Mouse (Mus musculus) frontal cortex, postnatal 25 days (tissue): Measurements from ENCODE around the gene Zc3h12a.
A peak's percentile ranks its signal among the peaks of the same experiment; 100 is the strongest.

ENCODE experiments used
- DNase-seq, 2 experiments: peaks; one replicate each; pipeline ENCODE4 v3.0.0; 2022; ENCODE audit warnings: low spot score in 2 of 2

The Zc3h12a gene

GRCm38 (mm10) chr4:125115081-125115480 lies 12.6 kb downstream of the Zc3h12a start:
- no peak for DNase-seq

DNA sequence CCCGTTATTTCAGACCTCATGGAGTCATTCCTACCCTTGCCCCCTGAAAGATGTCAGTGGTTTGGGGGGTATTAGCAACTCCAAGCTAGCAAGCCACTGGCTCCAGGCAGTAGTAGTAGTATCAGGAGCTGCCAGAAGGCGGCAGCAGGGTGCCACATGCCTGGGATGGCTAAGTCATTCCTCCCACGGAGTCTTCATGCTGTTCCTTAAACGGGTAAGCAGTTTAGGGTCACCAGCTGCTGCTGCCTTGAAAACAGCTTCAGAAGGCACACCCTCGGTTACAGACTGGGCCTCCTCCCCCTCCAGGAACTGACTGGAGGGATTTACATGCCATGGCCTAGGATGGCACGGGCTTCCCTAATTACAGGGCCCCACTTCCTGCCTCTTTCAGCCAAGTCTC lies 13.0 kb downstream of the Zc3h12a start:
- peak; percentile 90 to 92 for DNase-seq

DNA sequence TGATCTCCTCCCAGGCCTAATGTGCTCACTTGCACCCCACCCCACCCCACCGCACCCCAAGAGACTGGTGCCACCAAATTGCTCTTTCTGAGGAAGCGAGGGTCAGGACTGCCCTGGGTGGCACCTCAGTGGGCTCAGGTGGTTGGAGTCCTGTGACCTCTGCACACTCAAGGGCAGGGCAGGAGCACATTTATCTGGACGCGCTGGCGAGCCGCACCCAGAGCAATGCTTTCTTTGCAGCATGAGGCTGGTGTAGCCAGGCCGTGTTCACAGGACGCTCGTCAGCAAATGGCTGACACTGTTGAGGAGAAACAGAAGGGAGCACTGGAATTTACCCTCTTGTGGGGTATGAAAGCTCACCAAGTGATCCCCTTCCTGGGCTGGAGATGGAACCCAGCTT lies 22.3 kb downstream of the Zc3h12a start:
- no peak for DNase-seq

DNA sequence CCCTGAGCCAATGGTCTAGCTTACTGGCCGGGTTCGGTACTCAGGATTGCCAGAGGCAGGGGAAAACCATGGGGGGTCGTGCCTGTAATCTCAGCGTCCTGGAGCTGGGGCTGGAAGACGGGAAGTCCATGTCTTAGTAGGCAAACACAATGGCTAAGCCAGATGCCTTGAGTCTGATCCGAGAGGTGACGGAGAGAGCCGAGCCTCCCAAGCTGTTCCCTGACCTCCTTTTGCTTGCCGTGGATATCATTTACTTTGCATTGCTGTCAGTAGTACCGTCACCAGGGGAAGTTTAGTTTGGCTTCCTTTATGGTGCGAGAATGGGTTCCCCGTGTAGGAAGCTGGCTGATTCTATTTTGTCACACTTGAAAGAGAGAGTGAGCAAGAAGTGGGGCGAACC lies 26.3 kb downstream of the Zc3h12a start:
- no peak for DNase-seq

GRCm38 (mm10) chr4:125099458-125099857 lies 28.2 kb downstream of the Zc3h12a start:
- DNase-seq = peak; percentile 80 to 85

DNA sequence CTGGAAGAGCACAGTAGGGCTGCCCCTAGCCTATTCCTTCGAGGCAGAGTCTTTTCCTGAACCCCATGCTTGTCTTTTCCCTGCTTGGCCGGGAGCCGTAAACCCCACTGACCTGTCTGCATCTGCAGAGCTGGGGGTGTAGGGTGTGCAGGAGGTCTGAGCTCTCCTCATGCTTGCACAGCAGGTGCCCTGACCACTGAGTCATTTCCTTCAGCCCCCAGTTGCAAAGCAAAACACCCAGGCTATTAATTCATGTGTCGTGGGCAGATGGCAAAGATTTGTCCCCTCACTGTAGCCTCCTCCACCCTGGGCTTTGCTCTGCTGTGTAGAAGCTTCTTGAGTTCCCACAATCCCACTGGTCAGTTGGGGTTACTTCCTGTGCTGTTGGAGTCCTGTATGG lies 30.2 kb downstream of the Zc3h12a start:
- DNase-seq = no peak

DNA sequence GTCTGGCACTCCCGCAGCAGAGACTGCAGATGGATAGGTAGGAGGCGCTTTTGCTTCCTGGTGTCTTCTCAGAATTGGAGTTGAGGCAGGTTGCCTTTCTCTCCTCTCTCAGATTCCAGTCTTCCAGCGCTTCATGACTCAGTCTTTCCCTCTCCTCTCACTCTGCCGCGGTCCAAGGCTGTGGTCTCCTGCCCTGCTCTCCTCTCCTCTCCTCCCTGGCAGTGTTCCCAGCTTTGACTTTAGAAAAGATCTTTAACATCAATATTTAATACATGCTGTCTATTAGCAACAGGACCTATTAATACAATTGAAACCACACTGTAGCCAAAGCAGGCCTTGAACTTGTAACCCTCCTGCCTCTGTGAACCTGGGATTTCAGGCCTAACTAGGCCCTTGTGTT lies 31.6 kb downstream of the Zc3h12a start:
- no peak for DNase-seq

DNA sequence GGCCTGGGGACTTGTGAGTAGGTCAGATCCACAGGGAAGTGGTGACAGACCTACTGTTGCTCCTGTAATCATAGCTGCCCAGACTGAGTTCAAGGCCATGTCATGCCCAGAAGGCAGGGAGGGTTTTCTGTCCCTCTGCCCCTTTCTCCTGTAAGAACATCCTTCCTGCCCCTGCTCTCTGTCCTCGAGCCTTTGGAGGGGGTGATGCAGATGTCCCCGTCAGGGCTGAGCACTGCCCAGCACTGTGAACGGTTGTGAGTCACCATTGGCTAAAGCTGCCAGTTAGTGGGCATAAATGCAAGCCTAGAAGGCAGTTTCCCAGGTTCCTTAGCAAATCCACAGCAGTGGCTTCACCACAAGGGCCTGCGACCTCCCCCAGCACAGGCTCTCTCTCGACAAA lies 34.6 kb downstream of the Zc3h12a start:
- no peak for DNase-seq

DNA sequence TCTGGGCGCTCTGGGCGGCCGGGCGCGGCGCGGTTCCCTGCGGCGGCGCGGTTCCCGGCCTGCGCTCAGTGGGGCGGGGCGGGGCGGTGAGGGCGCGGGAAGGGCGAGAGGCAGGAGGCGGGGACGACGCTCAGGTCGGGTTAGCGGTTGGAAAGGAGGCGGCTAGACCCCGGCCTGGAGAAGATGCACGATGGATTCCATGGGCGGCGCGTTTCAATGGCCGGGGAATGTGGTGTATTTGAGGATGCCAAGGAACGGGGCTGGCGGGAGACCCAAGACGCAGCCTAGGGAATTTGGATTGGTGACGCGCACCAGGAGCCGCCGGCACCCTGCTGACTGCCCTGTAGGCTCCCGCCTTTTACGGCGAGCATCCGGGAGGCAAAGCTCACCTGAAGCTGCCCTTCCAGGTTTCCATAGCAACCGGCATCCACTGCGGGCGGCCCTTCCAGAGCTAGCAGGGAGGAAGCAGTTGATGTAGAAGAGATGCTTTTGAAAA lies 42.2 kb downstream of the Zc3h12a start:
- DNase-seq = peak; percentile 32 to 43

GRCm38 (mm10) chr4:125084403-125085345 lies 43.0 kb downstream of the Zc3h12a start, which contains the start of gene Meaf6:
Gene Meaf6 (plus strand): TSS chr4:125085134.
- peak; percentile 83 to 90 for DNase-seq

DNA sequence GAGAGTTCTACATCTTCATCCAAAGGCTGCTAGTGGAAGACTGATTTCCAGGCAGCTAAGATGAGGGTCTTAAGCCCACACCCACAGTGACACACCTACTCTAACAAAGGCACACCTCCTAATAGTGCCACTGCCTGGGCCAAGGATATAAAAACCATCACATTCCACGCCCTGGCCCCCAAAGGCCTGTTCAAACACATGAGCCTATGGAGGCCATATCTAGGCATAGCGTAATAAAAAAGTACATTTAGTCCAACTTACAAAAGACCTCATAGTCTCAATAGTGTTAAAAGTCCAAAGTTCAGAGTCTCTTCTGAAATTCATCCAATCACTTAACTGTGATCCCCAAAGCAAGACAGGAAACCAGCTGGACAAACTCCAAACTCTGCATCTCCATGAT lies 48.9 kb downstream of the Zc3h12a start:
- DNase-seq = no peak

DNA sequence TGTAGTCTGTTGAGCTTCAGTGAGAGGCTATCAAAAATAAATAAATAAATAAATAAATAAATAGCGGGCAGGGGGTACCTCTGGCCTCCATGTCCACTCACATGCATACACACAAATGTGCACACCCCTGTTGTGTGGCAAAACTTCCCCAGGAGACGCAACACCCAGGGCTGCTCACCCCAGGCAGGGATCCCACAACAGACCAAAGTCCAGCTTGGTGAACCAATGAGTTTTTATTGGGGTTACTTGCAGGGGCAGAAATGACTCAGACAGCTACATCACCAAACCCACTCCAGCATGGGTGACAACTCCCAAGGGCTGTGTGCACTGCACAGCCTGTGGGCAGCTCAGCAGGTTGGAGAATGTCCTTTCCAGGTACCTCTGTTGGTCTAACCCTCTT lies 49.9 kb downstream of the Zc3h12a start:
- no peak for DNase-seq
